Mouse (Mus musculus): ENCODE data around the gene Cited1.
A peak's percentile ranks its signal among the peaks of the same experiment; 100 is the strongest.

Cited1 gene

DNA sequence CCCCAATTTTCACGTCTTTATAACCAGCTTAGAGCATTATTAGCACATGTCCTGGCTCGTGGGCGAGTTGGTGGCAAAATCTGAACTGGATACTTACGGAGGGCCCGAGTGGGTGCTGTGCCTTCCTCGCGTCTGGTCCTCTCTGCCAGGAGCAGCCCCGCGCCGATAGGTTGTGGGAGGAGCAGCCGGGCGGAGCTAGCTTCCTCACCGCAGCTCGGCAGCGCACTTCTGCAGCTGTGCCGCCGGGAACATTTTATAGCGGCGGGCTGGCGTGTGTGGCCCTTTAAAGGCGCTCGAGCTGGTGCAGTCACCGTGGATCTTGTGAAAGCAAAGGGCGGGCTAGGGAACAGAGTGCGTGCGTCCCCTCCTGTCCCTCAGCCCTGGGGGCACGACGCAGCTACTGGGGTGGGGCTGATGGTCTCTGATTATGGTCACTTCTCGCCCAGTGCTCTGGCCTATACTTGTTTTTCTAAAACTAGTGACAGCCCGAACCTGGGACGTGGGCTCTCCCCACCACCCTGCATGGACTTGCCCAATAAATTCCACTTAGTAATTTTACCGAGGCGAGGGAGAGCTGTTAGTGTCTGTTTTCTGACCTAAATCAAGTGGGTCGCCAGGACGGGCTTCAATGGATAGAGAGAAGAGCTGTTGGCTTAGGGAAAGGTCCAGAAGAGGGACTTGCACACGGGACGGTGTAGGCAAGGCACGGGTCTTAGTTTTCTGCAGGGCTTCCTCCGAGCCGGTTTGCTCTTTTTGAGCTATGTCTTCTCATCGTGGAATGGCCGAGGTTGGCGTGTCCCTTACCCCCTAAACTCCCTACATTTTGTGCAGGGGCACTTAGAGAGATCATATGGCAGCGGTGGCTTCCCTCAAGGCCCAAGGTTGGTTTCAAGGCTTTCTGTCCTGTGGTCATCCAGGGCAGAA is at the start of gene Cited1:
TSS of gene Cited1 (minus strand) at position 245 of the 924 bp plus-strand sequence.
- peak; percentile 40 for DNase-seq

DNA sequence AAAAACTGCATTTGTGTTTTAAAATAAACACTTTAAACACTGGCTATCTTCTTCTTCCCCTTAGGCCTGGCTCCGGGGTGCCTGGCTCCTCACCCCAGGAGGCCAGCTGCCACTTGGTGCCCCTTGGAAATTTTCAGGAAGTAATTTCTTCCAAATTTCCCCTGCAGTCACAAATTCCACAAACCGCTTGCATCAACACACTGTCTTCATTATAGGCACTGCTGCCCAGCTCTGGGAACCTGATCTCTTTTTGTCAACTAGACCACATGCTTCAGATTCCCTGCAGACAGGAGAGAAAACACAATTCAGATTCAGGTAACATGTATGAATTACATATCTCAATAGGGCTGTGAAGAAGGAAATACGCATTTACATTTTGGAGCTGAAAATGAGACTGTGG is 32.9 kb upstream of the Cited1 start:
- DNase-seq, result no peak

GRCm38 (mm10) chrX:102262620-102263345 is 10.8 kb upstream of the Cited1 start:
- DNase-seq, result no peak

GRCm38 (mm10) chrX:102259772-102260171 is 7.8 kb upstream of the Cited1 start:
- DNase-seq, result no peak

GRCm38 (mm10) chrX:102253892-102254291 is 1.9 kb upstream of the Cited1 start:
- no peak for DNase-seq

- DNase-seq, result peak; percentile 1
Observed at GRCm38 (mm10) chrX:102251221-102251936, 602 bp downstream of the Cited1 start.

- no peak for DNase-seq
Observed at GRCm38 (mm10) chrX:102250891-102251170, 1.1 kb downstream of the Cited1 start.

- DNase-seq, result peak; percentile 14
Observed at GRCm38 (mm10) chrX:102250150-102250890, 1.7 kb downstream of the Cited1 start.

GRCm38 (mm10) chrX:102244334-102244733 is 7.6 kb downstream of the Cited1 start:
- DNase-seq, result no peak

- peak; percentile 48 for DNase-seq
Observed at GRCm38 (mm10) chrX:102219126-102219525, 32.9 kb downstream of the Cited1 start.

- peak; percentile 45 for DNase-seq
Observed at GRCm38 (mm10) chrX:102215356-102215755, 36.6 kb downstream of the Cited1 start.
